Mouse (Mus musculus) left cerebral cortex, postnatal 14 days (tissue): ENCODE data around the gene Tmcc3. TPM values are rescaled to one million over a fixed set of nuclear protein-coding genes. Genes with fewer than 3 reads are reported as not detected.

Experiments used
- DNase-seq, 2 experiments: peaks; one replicate each; pipeline ENCODE4 v3.0.0; 2021 to 2022; ENCODE audit warnings: low spot score in 2 of 2, mixed read lengths in 1 of 2
- intact Hi-C: fragments of 180-260 bp; cut with DNase I; formaldehyde crosslinking; loops from one replicate; pipeline ENCODE4 v1.15.1; 2025
- total RNA-seq, 2 experiments: library from RNA; stranded (reverse); gene quantifications; 2 replicates each; pipeline ENCODE4 v1.2.3; 2021

The Tmcc3 gene
- total RNA-seq, 2 experiments from 2014 or later = 18.5 to 22.5 TPM

DNA sequence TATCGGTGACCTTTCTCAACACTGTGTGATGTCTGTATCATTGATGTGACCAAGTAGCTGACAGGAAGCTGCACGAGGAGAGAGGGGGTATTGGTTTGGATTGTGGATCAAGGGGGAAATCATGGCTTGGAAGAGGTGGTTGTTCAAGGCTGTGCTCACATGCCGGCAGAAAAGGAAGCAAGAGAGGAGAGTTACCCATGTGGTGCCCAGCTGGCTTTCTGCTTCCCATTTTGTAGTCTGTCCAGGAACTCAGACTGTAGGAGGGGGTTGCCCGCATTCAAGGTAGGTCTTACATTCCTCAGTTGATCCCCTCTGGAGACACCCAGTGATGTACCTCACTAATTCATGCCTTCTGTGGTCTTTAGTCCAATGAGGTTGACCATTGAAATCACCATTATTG lies 42.3 kb downstream of the Tmcc3 start:
- intact Hi-C loops = no loop called here
- DNase-seq = no peak

DNA sequence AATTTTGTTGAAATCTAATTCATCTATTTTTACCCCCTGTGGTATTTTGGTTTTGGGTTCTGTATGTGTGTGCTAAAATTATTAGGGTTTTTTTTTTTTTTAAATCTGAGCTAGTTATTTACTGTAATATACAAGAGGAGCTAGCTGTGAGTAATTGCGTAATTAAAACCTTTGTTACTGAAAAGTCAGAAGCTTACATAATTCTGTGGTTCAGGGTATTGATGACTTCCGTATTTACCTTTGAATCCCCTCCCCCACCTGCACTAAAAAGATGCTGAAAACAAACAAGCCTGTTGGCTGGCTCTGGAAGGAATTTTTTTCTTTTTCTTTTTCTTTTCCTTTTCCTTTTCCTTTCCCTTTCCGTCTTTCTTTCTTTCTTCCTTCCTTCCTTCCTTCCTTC lies 42.7 kb downstream of the Tmcc3 start:
- intact Hi-C loops = no loop called here
- DNase-seq = no peak

DNA sequence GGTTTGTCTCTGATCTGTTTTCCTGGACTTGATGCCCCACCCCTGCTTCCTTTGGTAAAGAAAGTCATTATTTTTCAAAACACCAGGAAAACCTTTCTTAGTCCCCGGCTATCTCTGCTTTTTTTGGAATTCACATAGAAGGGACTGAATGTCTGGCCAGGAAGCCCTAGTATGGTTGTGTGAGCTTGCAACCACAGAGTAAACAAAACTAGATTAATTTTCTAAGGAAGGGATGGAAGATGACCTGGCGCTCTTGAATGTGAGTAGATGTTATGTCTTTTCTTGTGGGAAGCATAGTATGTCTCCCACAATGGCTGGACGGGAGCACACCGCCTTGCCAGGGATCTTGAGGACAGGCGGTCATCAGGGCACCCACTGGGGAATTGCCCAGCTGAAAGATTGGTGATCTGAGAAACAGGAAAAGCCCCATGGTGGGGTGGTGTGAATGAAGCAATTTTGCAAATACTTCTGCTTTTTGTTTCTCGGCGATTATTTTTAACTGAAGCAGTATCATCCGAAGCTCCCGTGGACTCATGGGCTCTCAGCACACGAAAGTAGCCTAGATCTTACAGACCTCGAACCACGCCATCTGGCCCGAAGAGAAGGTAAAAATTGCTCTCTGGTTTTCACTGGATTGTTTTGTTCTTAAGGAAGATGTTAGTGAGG lies 44.9 kb downstream of the Tmcc3 start:
- intact Hi-C loops = no loop called here
- DNase-seq = peak in 1 of 2 experiments; percentile 27

DNA sequence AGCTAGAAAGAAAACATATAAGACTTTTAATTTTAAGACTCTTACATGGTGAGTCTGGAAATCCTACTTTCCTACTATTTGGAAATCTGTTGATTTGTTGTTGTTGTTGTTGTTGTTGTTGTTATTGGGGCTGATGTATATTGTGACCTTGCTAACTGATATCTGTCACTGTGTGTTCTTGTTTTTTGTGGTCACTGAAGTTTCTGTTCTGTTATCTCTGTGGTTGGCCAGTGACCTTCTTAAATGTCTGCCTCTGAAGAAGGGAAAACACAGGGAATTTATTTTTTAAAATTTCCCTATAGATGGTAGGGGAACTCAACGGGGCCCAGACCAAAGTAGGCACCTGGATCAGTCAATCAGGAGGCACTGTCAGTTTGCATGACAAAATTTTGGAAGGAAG lies 48.9 kb downstream of the Tmcc3 start:
- DNase-seq = no peak
- intact Hi-C loops = no loop called here

DNA sequence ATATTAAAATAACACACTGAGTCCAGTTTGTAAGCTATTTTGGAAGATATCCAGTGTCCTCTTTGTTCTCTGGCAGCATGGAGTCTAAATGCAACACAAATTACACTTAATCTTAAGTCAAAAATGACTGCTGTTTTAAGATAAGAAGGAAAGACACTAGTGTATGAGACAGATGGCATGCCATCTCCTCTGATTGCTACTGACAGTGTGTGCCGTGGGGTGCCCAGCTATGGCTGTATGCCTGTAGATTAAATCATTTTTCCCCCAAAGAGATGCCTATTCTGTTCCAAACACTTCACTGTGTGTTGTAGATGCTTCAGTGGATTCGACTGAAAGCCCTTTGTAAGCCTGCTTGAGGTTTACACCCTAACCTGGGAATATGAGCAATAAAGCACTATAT lies 59.5 kb downstream of the Tmcc3 start:
- no peak for DNase-seq
- intact Hi-C loops = no loop called here

DNA sequence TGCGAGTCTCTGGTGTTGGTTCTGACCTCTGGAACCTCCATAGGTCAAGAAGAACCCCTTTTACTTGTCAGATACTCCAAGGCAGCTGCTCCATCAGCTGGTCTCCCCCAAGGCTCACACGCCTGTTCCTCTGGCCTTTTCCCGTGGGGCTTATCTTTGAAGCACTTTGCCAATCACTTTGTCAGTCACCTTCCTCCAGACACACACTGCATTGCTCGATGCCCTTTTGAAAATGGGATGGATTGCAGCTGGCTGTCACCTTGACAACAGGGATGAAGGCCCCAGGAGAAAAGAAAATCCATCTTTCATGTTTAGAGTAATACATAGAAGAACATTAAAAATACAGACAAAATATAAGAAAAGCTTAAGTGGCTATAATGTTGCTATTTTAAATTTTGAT lies 65.2 kb downstream of the Tmcc3 start:
- DNase-seq = no peak
- intact Hi-C loops = no loop called here

DNA sequence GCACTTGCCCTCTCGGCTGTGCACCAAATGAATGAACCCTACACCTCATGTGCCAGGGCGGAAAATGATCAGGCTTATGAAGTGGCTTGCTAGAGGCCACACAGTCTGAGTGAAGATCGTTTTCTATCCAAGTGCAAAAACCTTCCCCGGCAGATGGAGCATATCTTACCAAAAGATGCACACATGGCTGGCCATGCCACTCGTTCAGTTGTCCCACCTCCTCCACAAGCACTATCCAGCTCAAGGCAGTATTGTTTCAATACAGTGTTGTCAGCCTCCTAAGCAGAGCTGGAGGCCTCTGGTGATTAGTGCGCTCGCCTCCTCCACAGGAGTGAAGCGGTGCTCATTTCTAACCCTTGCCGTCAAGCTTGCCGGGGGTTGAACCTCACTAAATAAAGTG lies 66.1 kb downstream of the Tmcc3 start:
- DNase-seq = peak; percentile 17 to 49

DNA sequence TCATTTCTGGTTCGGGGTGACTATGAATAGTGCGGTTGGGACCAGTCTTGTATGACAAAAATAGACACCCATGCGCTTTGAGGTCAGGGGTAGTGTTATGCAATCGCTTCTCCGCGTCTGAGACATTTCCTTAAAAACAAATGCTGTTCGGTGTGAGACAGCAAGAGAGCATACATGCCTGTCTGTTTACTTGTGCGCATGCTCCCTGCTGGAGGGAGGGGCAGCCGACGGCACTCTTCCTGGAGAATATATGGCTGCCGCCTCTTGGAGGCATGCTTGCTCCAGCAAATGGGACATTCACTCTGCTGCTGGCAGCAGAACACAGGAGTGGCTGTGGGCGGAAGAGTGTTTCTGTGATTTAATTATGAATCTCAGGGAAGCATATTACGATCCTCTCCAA lies 66.6 kb downstream of the Tmcc3 start:
- DNase-seq = peak; percentile 88 to 94
- intact Hi-C loops = no loop called here

More for the DNA sequence above, 66.1 kb downstream of the Tmcc3 start:
- intact Hi-C loops = no loop called here

DNA sequence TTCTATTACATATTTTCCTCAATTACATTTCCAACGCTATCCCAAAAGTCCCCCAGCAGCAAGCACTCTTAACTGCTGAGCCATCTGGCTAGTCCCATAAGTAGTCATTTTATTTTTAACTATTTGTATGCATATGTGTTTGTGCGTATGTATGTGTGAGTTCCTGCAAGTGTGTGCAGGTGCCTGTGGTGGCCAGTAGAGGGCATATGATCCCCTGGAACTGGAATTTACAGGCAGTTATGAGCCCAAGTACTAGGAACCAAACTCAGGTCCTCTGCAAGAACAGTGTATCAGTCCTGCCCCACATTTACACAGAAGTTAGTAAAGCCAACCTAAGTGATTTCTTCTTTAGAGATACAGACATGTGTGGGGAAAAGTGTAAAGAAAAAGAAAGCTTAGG lies 68.3 kb downstream of the Tmcc3 start:
- intact Hi-C loops = no loop called here
- DNase-seq = no peak

DNA sequence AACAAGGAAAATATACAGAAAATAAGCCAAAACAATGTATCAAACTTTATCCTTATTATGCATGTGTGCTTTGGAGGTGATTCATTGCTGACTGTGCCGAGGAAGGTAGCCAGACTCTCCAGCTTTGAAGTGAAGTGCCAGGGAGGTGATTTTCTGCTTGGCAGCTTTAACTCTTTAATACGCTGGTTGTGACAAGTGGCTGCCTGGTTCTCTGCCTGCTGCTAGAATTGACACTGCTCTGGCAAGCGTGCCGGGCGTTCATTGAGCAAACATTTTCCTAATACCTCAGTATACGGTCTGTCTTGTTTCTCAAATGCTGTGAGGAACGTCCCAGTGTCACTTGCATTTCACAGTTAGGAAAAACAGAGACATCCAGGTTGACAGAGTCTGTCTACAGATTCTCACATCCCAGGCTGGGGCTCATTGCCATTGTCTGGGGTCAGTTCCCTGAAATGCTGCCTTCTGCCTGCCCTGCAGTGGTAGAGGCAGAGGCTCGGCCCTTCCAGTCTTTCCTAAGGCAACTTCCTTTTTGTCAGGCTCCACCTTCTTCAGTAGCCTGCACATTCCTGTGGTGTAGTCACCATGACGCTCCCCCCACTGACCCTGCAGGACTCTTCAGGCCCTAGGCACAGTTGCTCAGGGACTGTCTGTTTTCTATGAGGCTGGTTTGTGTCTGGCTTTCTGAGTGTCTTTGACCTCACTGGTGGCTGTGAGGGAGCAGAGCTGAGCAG lies 69.1 kb downstream of the Tmcc3 start:
- DNase-seq = peak; percentile 25 to 26
- intact Hi-C loops = no loop called here

DNA sequence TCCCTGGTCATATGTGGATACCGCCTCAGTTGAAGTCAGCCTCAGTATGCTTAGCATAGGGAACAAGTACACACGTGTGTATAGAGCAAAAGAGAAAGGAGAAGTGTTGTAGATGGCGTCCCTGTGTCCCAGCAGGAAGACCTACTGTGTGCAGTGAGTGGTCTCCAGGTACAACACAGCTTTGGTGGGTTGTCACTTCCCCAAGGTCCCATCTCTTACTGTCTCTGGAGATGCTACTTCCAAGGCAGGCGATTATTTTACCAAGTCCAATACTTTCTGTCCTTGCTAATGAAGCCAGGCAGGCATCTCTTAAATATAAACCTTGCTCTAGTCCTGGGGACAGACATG lies 69.6 kb downstream of the Tmcc3 start:
- no peak for DNase-seq
- intact Hi-C loops = no loop called here

DNA sequence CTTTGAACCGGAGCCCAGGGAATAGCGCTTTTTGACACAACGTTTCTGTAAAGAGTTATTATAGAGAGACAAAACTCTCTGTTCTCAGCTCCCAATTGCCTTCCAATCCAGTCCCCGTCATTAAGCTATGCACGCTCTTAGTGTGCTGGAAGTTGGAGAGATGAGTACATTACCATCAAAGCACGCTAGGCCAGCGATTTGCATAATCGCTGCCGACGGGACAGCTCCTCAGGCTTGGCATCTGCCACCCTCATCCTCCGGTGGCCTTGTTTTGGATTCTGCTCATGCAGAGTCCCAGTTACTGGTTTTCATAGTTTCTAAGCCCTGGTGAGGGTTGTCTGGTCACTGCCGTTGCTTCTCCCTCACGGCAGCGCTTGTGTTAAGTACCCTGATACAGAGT lies 70.9 kb downstream of the Tmcc3 start:
- intact Hi-C loops = no loop called here
- no peak for DNase-seq

DNA sequence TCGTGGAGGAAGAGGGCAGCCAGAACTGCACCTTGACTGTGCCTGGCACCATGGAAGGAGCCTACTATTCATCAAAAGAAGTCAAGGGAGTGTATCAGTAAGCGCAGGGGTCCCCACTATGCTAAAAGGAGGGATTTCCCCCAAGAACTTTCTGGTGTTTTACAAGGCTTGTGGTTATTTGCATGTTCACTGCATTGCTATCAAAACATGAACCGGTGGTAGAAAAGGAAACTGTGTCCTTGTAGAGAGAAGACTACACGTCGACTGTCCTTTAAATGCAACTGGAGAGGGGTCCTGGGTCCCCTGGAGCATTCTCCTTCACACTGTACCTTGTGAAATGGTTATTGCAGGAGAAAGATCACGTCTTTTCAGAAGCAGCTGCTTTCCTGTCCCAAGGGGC lies 71.8 kb downstream of the Tmcc3 start:
- no peak for DNase-seq
- intact Hi-C loops = no loop called here

DNA sequence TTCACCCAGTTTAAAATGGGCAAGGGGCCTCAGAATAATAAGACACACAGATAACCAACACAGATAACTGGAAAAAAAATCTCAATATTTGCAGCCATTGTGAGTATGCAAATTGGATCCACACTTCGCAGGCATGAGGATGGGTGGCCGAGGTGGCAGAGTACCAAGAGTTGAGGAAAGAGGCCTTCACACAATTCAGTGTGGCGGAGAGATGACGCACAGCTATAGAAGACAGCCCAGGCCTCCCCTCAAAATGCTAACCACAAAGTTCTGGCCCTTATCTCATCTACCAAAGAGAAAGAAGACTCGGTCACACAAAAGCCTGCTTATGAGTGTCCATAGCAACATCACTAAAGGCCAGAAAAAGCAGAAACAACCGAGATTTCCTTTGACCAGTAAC lies 77.5 kb downstream of the Tmcc3 start:
- intact Hi-C loops = no loop called here

DNA sequence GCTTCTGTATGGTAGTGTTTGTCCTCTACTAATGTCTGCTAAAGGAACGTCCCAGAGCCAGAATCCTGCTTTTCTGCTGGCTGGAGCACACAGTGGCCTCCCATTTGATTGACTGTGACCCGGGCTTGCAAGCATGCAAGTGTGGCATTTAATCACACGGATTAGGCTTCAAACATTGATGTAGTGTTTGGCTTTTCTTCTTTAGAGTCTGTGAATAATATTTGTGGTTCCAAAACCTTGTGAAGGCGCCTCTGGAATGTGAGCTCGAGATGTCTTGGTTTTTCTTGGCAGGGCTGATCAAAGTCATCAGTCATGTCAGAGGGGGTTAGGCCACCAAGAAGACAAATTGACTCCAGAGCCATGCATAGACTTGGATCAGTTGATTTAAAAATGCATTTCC lies 79.3 kb downstream of the Tmcc3 start:
- intact Hi-C loops = no loop called here
- DNase-seq = no peak

More for the DNA sequence above, 77.5 kb downstream of the Tmcc3 start:
- DNase-seq = no peak

DNA sequence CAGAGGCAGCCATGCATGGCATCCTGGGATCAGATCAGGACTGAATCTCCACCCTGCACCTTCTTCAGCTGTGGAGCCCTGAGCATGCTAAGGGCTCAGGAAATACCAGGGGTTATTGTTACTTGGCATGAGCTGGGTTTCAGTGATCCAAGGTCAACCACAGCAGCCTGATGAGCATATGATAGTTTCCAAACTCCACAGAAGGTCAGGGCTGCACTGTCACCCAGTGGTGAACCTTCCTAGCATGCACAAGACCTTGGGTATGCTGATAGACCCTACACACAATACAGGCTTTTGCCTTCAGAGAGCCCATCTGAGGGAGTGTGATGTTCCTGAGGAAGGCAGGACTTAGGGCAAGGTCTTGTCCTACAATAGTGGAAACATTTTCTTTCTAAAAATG lies 82.5 kb downstream of the Tmcc3 start:
- intact Hi-C loops = no loop called here
- DNase-seq = no peak

DNA sequence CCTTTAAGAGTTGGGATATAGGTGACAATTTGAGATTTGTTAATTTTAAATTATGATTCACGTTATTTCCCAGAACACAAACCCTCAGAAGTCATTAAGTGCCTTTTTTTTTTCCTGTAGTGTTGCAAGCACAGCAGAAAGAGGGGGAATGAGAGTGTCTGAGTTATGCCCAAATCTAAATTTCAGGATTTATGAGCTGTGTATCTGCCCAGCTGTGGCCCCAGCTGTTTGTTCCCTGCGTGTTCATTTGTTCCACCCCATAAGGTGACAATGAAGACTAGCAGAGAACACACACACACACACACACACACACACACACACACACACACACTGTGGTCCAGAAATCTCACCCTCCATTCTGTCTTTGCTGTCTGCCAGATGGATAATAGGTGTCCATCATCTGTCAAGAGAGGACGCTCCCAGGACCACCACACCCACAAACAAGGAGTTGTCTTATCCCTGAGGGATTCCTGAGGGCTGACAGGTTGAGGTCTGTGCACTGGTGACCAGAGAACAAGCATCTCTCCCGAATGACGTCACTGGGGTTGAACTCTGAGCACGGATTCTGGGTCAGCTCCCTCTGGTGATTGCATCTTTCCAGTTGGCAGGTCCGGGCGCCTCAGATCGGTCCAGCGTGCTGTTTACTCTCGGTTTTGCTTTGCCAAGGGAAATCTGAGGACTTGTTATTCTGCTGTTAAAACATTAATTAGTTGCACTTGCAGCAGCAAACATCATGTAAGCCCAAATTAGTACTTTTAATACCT lies 86.3 kb downstream of the Tmcc3 start:
- DNase-seq = no peak
- intact Hi-C loops = no loop called here

DNA sequence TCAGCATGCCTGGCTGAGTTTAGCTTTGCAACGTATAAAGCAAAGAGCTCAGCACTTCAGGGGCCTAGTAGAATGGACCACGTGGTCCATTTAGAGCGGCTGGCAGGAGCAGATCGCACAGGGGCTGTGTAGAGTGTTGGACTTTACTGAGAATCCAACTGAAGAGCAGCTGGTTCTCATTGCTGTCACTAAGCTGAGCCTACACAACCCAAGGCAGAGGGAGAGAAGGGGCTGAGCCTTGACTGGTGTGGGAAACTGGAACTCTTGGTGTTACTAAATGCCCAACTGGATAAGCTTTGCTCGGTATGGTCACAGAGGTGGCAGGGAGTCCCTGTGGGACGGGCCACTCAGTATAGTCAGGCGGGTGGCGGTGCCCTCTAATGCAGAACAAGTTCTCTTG lies 89.1 kb downstream of the Tmcc3 start:
- intact Hi-C loops = loop anchor here (10.0 kb wide), 2 partner anchors 186 to 544 kb away; partner anchors contain the start of gene Plxnc1

DNA sequence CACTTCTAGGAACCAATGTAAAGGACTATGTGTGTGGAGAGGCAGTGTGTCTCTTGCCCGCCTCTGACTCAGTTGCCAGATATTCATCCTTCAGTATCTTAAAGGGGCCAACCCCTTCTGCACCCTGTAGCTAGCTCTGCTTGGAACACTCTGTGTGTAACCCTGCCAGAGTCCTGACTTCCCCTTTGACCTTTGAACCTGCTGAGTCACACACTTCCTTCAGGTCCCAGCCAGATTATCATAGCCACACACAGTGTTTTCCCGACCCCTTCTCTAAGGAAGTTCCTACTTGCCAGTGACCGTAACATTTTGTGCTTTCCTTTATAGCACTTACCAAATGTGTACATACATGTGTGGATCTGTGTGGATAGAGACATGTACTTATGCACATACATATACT lies 93.7 kb downstream of the Tmcc3 start:
- intact Hi-C loops = loop anchor here (5.0 to 10.0 kb wide), 3 partner anchors 191 to 539 kb away; partner anchors contain the start of gene Plxnc1
- DNase-seq = no peak

More for the DNA sequence above, 89.1 kb downstream of the Tmcc3 start:
- no peak for DNase-seq

DNA sequence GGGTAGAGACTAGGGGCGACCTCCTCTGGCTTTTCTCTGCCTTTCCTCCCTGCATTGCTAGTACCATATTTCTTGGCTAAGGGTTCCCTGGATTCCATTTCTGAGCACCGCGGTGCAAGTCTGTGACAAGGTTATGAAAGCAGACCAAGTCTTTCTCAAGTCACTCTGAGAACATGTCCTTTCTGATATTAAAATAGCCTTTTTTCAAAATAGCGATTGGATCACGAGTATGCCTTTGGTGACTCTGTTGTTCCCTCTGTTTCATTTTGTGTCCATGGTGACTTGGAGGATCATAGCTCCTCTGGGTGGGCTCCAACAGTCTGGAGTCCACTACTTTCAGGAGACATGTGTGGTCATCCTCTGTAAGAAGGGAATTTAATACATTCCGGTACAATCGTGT lies 95.1 kb downstream of the Tmcc3 start:
- intact Hi-C loops = loop anchor here (5.0 to 10.0 kb wide), 3 partner anchors 192 to 538 kb away; partner anchors contain the start of gene Plxnc1
- no peak for DNase-seq
